Mouse (Mus musculus): ENCODE measurements around the gene D8Ertd738e.

D8Ertd738e gene

GRCm38 (mm10) chr8:84256458-84256821, 6.9 kb upstream of the D8Ertd738e start:
- POLR2A ChIA-PET: interaction anchor here (0.6 to 6.6 kb wide), 51 partner anchors 9 to 657 kb away, joined by 3 to 53 read pairs (median 5); partner anchors contain the start of genes Ccdc130 (in 3 of the 4), Adgrl1 (in 1 of the 4), Asf1b (in 1 of the 4) and Dcaf15 (in 1 of the 4)
- CTCF ChIA-PET: interaction anchor here (0.5 to 1.9 kb wide), 17 partner anchors 11 to 484 kb away, joined by 3 to 15 read pairs (median 4); partner anchors contain the start of gene Ccdc130 (in 3 of the 4)

DNA sequence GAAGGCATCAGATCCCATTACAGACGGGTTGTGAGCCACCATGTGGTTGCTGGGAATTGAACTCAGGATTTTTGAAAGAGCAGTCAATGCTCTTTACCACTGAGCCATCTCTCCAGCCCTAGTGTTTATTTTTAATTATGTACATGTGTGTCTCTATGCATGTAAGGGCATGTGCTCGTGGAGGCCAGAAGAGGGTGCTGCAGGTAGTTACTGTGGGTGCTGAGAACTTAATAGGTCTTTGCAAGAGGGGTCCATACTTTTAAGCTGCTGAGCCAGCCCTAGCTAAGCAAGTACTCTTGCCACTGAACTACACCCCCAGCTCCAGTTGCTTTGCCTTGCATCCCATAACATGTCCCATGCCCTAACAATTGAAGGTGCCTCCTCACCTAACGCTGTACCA, 6.3 kb upstream of the D8Ertd738e start:
- ChIA-PET POLR2A (interaction anchor here in 3 of 4 experiments (0.6 to 6.6 kb wide), 26 partner anchors 9 to 301 kb away, joined by 3 to 53 read pairs (median 6); partner anchors contain the start of genes Ccdc130 (in 3 of the 3), Asf1b (in 1 of the 3), Gm10644 (in 1 of the 3) and Samd1 (in 1 of the 3)), CTCF (interaction anchor here in 3 of 4 experiments (0.6 to 1.9 kb wide), 8 partner anchors 14 to 230 kb away, joined by 3 to 15 read pairs (median 6); partner anchors contain the start of gene Ccdc130 (in 2 of the 3))

- ChIA-PET CTCF (interaction anchor here in 3 of 4 experiments (0.7 to 2.4 kb wide), 7 partner anchors 10 to 232 kb away, joined by 3 to 13 read pairs (median 3); no protein-coding TSS in a partner anchor), POLR2A (interaction anchor here in 3 of 4 experiments (0.8 to 4.7 kb wide), 17 partner anchors 9 to 50 kb away, joined by 3 to 19 read pairs (median 3); partner anchors contain the start of genes Mri1 (in 3 of the 3) and Ccdc130 (in 2 of the 3))
These were observed 7.7 kb downstream of the D8Ertd738e start for GRCm38 (mm10) chr8:84241821-84242220.

GRCm38 (mm10) chr8:84241167-84241566, 8.4 kb downstream of the D8Ertd738e start:
- ChIA-PET CTCF (interaction anchor here in 3 of 4 experiments (0.6 to 2.4 kb wide), 9 partner anchors 9 to 233 kb away, joined by 3 to 13 read pairs (median 3); no protein-coding TSS in a partner anchor), POLR2A (interaction anchor here in 3 of 4 experiments (0.5 to 4.7 kb wide), 20 partner anchors 9 to 286 kb away, joined by 3 to 19 read pairs (median 3); partner anchors contain the start of genes Mri1 (in 3 of the 3), Ccdc130 (in 2 of the 3), Asf1b (in 1 of the 3) and Gm10644 (in 1 of the 3))

GRCm38 (mm10) chr8:84237542-84238229, 11.8 kb downstream of the D8Ertd738e start:
- ChIA-PET CTCF (interaction anchor here in 3 of 4 experiments (0.6 to 2.9 kb wide), 14 partner anchors 9 to 357 kb away, joined by 3 to 11 read pairs (median 3); no protein-coding TSS in a partner anchor), POLR2A (interaction anchor here (0.6 to 2.7 kb wide), 57 partner anchors 9 to 378 kb away, joined by 3 to 18 read pairs (median 4); partner anchors contain the start of genes Ccdc130 (in 3 of the 4), Mri1 (in 3 of the 4), Dcaf15 (in 2 of the 4) and Rfx1 (in 2 of the 4))

DNA sequence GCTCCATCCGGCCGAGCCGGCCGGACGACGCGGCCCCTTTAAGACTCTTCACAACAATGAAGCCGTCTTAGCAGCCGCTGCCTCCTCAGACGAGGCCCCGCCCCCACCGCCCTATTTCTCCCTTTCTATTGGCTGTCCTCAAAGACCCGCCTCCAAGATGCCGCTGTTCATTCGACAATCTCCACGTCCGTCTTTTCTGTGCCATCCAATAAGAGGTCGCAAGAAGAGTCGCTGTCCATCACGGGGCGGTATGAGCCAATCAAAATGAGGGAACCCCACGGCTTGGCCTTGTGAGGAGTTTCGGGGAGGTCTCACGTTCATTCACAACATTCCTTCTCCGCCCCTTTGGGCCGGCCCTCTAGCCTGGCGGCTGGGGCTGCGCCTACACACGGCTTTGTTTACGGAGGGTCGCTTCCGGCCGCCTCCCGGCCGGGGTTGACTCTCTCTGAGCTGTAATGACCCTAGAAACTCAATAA, 12.5 kb downstream of the D8Ertd738e start, which contains the start of gene Zswim4:
Gene Zswim4 (minus strand): TSS at position 58 of the 476 bp plus-strand sequence.
- CTCF ChIA-PET: interaction anchor here in 3 of 4 experiments (0.8 to 2.9 kb wide), 7 partner anchors 19 to 357 kb away, joined by 3 to 11 read pairs (median 3); no protein-coding TSS in a partner anchor
- POLR2A ChIA-PET: interaction anchor here (0.6 to 2.7 kb wide), 47 partner anchors 10 to 282 kb away, joined by 3 to 18 read pairs (median 4); partner anchors contain the start of genes Ccdc130 (in 3 of the 4), Mri1 (in 3 of the 4), Asf1b (in 1 of the 4) and D8Ertd738e (in 1 of the 4)

GRCm38 (mm10) chr8:84236410-84236997, 13.0 kb downstream of the D8Ertd738e start:
- CTCF ChIA-PET: interaction anchor here in 1 of 4 experiments (1.0 to 2.9 kb wide), 2 partner anchors 26 to 55 kb away, joined by 3 to 11 read pairs; no protein-coding TSS in a partner anchor
- POLR2A ChIA-PET: interaction anchor here in 3 of 4 experiments (0.6 to 2.7 kb wide), 15 partner anchors 9 to 422 kb away, joined by 3 to 18 read pairs (median 3); partner anchors contain the start of genes Asf1b (in 2 of the 3), Gm10644 (in 2 of the 3) and Mri1 (in 1 of the 3)

DNA sequence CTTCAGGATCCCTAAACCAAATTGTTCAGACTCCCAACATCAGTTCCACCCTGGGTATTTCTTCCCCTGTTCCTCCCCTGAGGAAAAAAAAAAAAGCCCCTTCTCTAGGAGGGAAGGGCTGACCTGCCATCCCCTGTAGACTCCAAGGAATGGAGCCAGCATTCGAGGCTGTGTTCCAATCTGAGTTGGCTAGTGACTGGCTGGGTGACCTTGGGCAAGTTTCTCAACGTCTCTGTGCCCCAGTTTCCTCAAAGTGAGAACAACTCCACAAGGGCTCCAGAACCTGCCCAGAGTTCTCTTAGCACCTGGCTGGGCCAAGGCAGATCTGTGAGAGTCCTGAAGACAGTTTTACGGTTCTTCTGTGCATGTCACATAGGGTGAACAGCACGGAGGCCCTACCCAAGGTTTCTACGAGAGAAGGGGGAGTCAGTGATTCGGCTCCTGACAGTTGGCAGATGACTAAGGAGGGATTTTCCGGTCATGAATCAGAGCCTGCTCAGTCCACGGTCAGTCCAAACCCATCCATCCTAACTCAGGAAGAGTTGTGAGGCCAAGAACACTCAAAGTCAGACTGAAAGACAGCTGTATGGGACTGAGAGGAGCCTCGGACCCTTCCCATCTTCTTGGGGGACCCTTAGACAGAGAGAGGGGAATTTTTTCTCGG, 13.6 kb downstream of the D8Ertd738e start:
- ChIA-PET POLR2A (interaction anchor here in 3 of 4 experiments (0.5 to 3.2 kb wide), 14 partner anchors 9 to 423 kb away, joined by 3 to 18 read pairs (median 3); partner anchors contain the start of genes Asf1b (in 1 of the 3), Ccdc130 (in 1 of the 3), Dcaf15 (in 1 of the 3) and Gm10644 (in 1 of the 3)), CTCF (interaction anchor here in 2 of 4 experiments (0.7 to 2.9 kb wide), 4 partner anchors 13 to 56 kb away, joined by 3 to 11 read pairs (median 4); no protein-coding TSS in a partner anchor)

- POLR2A ChIA-PET: interaction anchor here in 3 of 4 experiments (0.6 to 3.2 kb wide), 12 partner anchors 8 to 155 kb away, joined by 3 to 18 read pairs (median 4); partner anchors contain the start of gene Mri1 (in 2 of the 3)
- CTCF ChIA-PET: interaction anchor here in 2 of 4 experiments (0.7 to 3.0 kb wide), 2 partner anchors 23 to 423 kb away, joined by 8 to 22 read pairs; no protein-coding TSS in a partner anchor
These were observed 16.5 kb downstream of the D8Ertd738e start for GRCm38 (mm10) chr8:84233055-84233454.

- CTCF ChIA-PET: interaction anchor here (0.5 to 3.0 kb wide), 68 partner anchors 8 to 403 kb away, joined by 3 to 24 read pairs (median 4); partner anchors contain the start of genes Ccdc130 (in 2 of the 4), Asf1b (in 1 of the 4), Nanos3 (in 1 of the 4) and Rln3 (in 1 of the 4)
- POLR2A ChIA-PET: interaction anchor here in 3 of 4 experiments (0.6 to 3.0 kb wide), 17 partner anchors 10 to 616 kb away, joined by 3 to 18 read pairs (median 4); partner anchors contain the start of genes Mri1 (in 2 of the 3), Calr (in 1 of the 3), Ccdc130 (in 1 of the 3) and Rfx1 (in 1 of the 3)
These were observed 18.8 kb downstream of the D8Ertd738e start for GRCm38 (mm10) chr8:84230735-84231134.

DNA sequence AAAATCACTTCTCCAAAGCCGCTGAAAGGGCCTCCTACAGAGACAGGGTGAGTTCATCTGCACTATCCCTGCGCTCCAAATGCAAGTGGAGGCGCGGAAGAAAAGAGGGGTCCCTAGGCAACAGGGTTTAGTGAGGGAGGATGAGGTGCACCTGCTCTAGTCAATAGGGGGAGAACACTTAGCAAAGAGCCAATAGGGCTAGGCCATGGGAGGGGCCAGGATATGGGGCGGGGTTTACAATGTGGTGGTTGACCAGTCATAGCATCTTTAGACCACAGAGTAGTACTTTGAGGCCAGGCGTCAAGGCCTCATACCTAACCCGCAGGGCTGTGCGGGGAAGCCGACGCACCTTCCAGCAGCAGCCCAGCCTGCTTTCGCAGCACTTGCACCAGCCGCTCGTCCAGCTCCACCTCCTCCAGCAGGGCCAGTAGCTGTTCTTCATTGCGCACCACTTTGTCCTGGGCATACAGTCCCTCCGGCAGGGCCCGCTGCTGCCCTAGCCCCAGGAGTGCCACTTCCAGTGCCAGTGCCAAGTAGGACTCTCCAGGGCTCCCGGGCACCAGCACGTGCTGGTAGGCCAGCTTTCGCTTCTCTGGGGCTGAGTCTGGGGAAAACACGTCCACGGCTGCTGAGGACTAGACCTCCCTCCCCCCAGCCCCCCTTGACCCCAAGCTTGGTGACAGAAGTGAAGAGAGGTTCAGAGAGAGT, 26.0 kb downstream of the D8Ertd738e start:
- CTCF ChIA-PET: interaction anchor here in 2 of 4 experiments (0.6 to 2.0 kb wide), 5 partner anchors 9 to 211 kb away, joined by 3 to 6 read pairs (median 4); no protein-coding TSS in a partner anchor
- POLR2A ChIA-PET: interaction anchor here in 3 of 4 experiments (0.5 to 2.8 kb wide), 14 partner anchors 9 to 436 kb away, joined by 3 to 9 read pairs (median 4); partner anchors contain the start of gene Dcaf15 (in 1 of the 3)

- CTCF ChIA-PET: interaction anchor here in 3 of 4 experiments (0.6 to 2.0 kb wide), 9 partner anchors 8 to 207 kb away, joined by 3 to 6 read pairs (median 4); no protein-coding TSS in a partner anchor
- POLR2A ChIA-PET: interaction anchor here in 3 of 4 experiments (0.6 to 3.0 kb wide), 16 partner anchors 9 to 156 kb away, joined by 3 to 13 read pairs (median 3); partner anchors contain the start of gene Rfx1 (in 1 of the 3)
These were observed 26.9 kb downstream of the D8Ertd738e start for GRCm38 (mm10) chr8:84222566-84223165.

DNA sequence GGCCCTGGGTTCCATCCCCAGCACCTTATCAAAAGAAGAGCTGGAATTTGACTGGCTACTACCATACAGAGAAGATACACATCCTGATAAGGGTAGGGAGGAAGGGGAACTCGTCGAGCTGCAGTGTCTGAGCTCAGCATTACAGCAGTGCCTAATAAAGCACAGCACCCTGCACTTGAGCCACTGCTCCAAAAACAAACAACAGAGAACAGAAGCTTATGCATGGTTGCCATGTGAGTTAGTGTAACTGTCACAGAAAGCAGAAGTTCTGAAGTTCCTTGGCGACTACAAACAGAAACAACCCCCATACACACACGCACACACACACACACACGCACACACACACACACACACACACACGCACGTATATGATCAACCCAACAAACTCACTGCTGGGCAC, 29.4 kb downstream of the D8Ertd738e start:
- ChIA-PET CTCF (interaction anchor here in 3 of 4 experiments (0.9 to 2.0 kb wide), 4 partner anchors 10 to 11 kb away, joined by 3 to 6 read pairs (median 6); no protein-coding TSS in a partner anchor), POLR2A (interaction anchor here in 3 of 4 experiments (0.7 to 3.0 kb wide), 14 partner anchors 9 to 222 kb away, joined by 3 to 13 read pairs (median 4); no protein-coding TSS in a partner anchor)

GRCm38 (mm10) chr8:84218143-84218542, 31.4 kb downstream of the D8Ertd738e start:
- CTCF ChIA-PET: interaction anchor here in 2 of 4 experiments (0.5 to 2.2 kb wide), 5 partner anchors 8 to 948 kb away, joined by 3 to 11 read pairs (median 6); no protein-coding TSS in a partner anchor
- POLR2A ChIA-PET: interaction anchor here in 3 of 4 experiments (0.7 to 2.8 kb wide), 14 partner anchors 8 to 441 kb away, joined by 3 to 14 read pairs (median 3); partner anchors contain the start of genes Asf1b (in 1 of the 3), Ccdc130 (in 1 of the 3) and Gm10644 (in 1 of the 3)
